Mouse (Mus musculus): Measurements from ENCODE around the gene Tspan14. TPM values are rescaled to one million over a fixed set of nuclear protein-coding genes. Genes with fewer than 3 reads are reported as not detected.

Gene Tspan14
- total RNA-seq, 1 experiment: 26.5 TPM

Other genes with a start within 250 kb of the Tspan14 start
- 2.5 and 2.6 TPM in 2 replicates for gene Sh2d4b, start 73.5 kb downstream of the Tspan14 start, total RNA-seq (2012; rRNA removed)
- gene Fam213a, start 47.0 kb upstream of the Tspan14 start, total RNA-seq (2012; rRNA removed): 13.6 and 16.7 TPM in 2 replicates
- not detected in 2 replicates for gene Dydc2, start 102.4 kb upstream of the Tspan14 start, total RNA-seq (2012; rRNA removed)
- not detected in 2 replicates for gene Dydc1, start 106.1 kb upstream of the Tspan14 start, total RNA-seq (2012; rRNA removed)
- 0.11 and 0.54 TPM in 2 replicates for gene Mat1a, start 138.2 kb upstream of the Tspan14 start, total RNA-seq (2012; rRNA removed)
- gene Sftpa1, start 165.0 kb upstream of the Tspan14 start, total RNA-seq (2012; rRNA removed): not detected in 2 replicates
- not detected in 2 replicates for gene Mbl1, start 184.7 kb upstream of the Tspan14 start, total RNA-seq (2012; rRNA removed)
- 1.6 and 1.7 TPM in 2 replicates for gene Sftpd, start 218.3 kb upstream of the Tspan14 start, total RNA-seq (2012; rRNA removed)

All from ES-E14 (cell line).